Mouse (Mus musculus): ENCODE data around the gene Blzf1. TPM values are rescaled to one million over a fixed set of nuclear protein-coding genes. Genes with fewer than 3 reads are reported as not detected.

Gene Blzf1
- polyA plus RNA-seq, 1 experiment from 2014 or later: 25.4 TPM

DNA sequence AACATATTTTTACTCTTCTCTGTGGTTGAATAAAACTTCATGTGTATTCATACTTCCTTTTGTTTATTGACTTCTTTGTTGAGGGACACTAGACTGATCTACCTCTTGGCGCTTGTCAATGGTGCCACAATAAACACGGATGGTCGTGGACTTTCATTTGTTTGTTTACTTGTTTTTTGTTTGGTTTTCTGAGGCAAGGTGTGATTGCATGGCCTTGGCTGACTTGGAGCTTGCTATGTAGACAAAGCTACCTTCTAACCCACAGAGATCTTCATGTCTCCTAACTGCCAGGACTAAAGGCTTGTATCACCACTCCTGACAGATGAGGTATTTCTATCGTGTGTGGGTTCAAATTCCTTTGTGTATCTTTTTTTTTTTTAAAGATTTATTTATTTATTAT is 16.9 kb upstream of the Blzf1 start:
- 0 out of 2 replicates have a peak, but pooled peaks cover 4% of the 10 kb centered on the region for H3K4me1 ChIP-seq (ENCODE audit: control insufficient read depth, insufficient read depth, low read length)
- WGBS: 87% methylated on average over 4 of the region's 4 CpGs
- H3K36me3 ChIP-seq (ENCODE audit: control insufficient read depth, insufficient read depth, low read length): peaks cover 3% of the 10 kb centered on the region; the same call in 1 of the 2 replicates
- no peaks in the 10 kb centered on the region for H3K9me3 ChIP-seq (ENCODE audit: control insufficient read depth, low read length)
- no peak overlapping the region for H3K4me2 ChIP-seq (replicated peaks; ENCODE audit: low read depth, low read length)
- H3K4me3 ChIP-seq (ENCODE audit: low read length): no peak overlapping the region
- no peak overlapping the region for H3K9ac ChIP-seq (ENCODE audit: low read depth, low read length)
- no peak for ATAC-seq (ENCODE audit: low FRiP score, low TSS enrichment)
- no peak overlapping the region for H3K27ac ChIP-seq (ENCODE audit: low read depth, low read length)
- no peaks in the 10 kb centered on the region for H3K27me3 ChIP-seq (ENCODE audit: control insufficient read depth, insufficient read depth, low read length)

DNA sequence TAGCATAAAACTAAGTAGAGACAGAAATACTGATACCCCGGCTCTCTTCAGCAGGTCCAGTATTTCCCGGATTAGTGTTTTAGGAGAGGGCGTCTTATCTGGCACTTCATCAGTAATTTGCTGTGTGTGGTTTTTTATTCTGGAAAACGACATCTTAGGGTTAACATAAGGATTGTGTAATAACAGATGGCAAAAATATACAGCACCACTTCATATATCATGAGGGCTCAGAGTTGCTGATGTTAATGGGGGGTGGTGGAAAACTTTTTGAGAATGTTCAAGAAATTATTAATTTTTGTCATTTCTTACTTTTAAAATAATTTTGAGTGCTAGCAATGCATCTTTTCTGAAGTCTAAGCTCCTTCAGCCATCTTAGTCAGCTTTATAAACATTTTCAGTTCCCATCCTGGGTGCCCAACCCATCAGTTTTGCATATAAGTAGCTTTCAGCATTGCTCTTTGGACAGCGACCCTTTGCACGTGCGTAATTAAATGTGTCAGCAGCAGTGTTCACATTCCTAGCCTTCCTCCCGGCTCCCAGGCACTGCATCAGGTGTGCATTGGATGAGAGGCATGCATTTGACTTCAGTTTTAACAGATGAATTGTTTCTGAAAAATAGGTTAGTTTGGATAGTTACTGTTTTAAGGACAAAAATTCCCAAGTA is 15.8 kb upstream of the Blzf1 start:
- H3K4me2 ChIP-seq (replicated peaks; ENCODE audit: low read depth, low read length): no peak overlapping the region
- WGBS: 79% methylated on average over 8 of the region's 8 CpGs
- ATAC-seq (ENCODE audit: low FRiP score, low TSS enrichment): no peak

DNA sequence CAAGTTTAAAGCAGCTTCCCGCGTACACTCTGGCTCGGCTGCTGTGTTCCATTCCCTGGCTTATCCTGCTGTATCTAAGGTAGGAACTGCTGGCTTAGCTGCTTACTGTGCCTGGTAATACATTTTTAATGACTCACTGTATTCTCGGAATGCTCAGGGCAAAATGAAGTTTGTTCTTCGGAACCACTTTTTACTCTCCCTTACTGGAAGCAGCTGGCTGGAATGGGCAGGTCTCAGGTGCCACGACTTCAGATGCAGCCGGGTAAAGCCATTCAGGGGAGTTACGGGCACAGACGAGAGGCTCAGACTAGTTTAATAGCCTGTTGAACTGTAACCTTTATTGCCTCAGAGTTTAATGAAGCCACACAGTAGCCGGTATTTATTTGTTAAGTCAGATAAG is 14.1 kb upstream of the Blzf1 start:
- H3K9me3 ChIP-seq (ENCODE audit: control insufficient read depth, low read length): no peaks in the 10 kb centered on the region
- no peaks in the 10 kb centered on the region for H3K36me3 ChIP-seq (ENCODE audit: control insufficient read depth, insufficient read depth, low read length)
- H3K9ac ChIP-seq (ENCODE audit: low read depth, low read length): no peak overlapping the region
- no peaks in the 10 kb centered on the region for H3K27me3 ChIP-seq (ENCODE audit: control insufficient read depth, insufficient read depth, low read length)
- 0 out of 2 replicates have a peak, but pooled peaks cover 4% of the 10 kb centered on the region for H3K4me1 ChIP-seq (ENCODE audit: control insufficient read depth, insufficient read depth, low read length)
- H3K4me2 ChIP-seq (replicated peaks; ENCODE audit: low read depth, low read length): no peak overlapping the region
- 0 out of 2 replicates have a peak overlapping the region, but pooled peaks have one; percentile 14 for H3K27ac ChIP-seq (ENCODE audit: low read depth, low read length)
- 60% methylated on average over 10 of the region's 10 CpGs for WGBS
- ATAC-seq (ENCODE audit: low FRiP score, low TSS enrichment): peak; percentile 46; the same call in 1 of the 2 replicates
- H3K4me3 ChIP-seq (ENCODE audit: low read length): no peak overlapping the region

More for the DNA sequence above, 15.8 kb upstream of the Blzf1 start:
- Histone ChIP-seq H3K36me3 (ENCODE audit: control insufficient read depth, insufficient read depth, low read length) (peaks cover under 1% of the 10 kb centered on the region; the same call in 1 of the 2 replicates), H3K4me3 (ENCODE audit: low read length) (no peak overlapping the region), H3K9me3 (ENCODE audit: control insufficient read depth, low read length) (no peaks in the 10 kb centered on the region), H3K27ac (ENCODE audit: low read depth, low read length) (no peak overlapping the region), H3K4me1 (ENCODE audit: control insufficient read depth, insufficient read depth, low read length) (0 out of 2 replicates have a peak, but pooled peaks cover 4% of the 10 kb centered on the region), H3K27me3 (ENCODE audit: control insufficient read depth, insufficient read depth, low read length) (no peaks in the 10 kb centered on the region), H3K9ac (ENCODE audit: low read depth, low read length) (no peak overlapping the region)

DNA sequence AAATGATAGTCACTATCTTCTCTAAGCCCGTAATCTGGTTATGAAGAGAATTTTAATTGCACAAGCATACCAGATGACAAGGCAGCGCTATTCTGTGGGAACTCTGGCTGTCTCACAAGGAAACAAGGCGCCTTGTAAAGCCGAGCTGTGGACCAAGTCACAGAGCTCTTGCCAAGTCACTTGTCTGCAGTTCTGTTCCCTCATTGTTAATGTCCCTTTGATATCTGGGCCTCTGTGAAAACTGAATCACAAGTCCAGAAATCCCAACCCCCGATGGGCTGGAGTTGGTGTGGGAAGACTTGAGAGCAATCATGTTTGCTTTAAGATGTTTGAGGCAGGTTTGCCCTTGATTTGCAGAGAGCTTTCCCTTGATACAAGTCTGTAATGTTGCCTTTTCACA is 13.4 kb upstream of the Blzf1 start:
- Histone ChIP-seq H3K4me3 (ENCODE audit: low read length) (no peak overlapping the region), H3K9me3 (ENCODE audit: control insufficient read depth, low read length) (no peaks in the 10 kb centered on the region), H3K4me1 (ENCODE audit: control insufficient read depth, insufficient read depth, low read length) (0 out of 2 replicates have a peak, but pooled peaks cover 4% of the 10 kb centered on the region), H3K36me3 (ENCODE audit: control insufficient read depth, insufficient read depth, low read length) (no peaks in the 10 kb centered on the region), H3K4me2 (replicated peaks; ENCODE audit: low read depth, low read length) (no peak overlapping the region), H3K9ac (ENCODE audit: low read depth, low read length) (no peak overlapping the region), H3K27ac (ENCODE audit: low read depth, low read length) (no peak overlapping the region; the same call in 1 of the 2 replicates), H3K27me3 (ENCODE audit: control insufficient read depth, insufficient read depth, low read length) (no peaks in the 10 kb centered on the region)
- ATAC-seq (ENCODE audit: low FRiP score, low TSS enrichment): no peak
- 88% methylated on average over 5 of the region's 5 CpGs for WGBS

DNA sequence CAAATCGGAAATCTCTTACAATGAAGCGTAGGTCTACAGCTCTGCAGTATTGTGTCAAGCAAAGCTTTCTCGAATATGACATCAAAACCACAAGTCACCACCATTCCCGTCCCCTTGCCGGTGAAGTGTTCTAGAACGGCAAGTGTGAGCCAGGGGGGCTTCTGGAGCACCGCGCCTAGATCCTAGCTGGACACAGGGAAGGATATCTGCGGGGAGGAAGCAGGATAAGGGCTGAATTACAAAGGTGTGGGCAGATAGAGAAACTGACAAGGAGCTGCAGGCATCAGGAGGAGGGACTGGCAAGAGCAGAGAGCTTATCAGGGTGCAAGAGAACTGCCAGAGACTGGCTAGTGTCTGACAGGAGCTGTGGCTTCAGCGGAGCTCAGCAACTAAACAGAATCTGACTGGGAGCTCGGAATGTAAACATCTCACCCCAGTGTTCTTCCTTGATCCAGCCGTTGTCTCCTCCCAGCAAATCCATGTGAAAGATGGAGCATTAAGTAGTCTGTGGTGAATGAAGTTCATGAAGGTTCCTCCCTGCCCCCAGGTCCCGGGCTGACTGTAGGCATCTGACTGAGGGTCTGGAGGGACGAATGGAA is 12.4 kb upstream of the Blzf1 start:
- Histone ChIP-seq H3K4me2 (replicated peaks; ENCODE audit: low read depth, low read length) (no peak overlapping the region), H3K27ac (ENCODE audit: low read depth, low read length) (no peak overlapping the region), H3K27me3 (ENCODE audit: control insufficient read depth, insufficient read depth, low read length) (no peaks in the 10 kb centered on the region), H3K9ac (ENCODE audit: low read depth, low read length) (no peak overlapping the region), H3K9me3 (ENCODE audit: control insufficient read depth, low read length) (no peaks in the 10 kb centered on the region), H3K36me3 (ENCODE audit: control insufficient read depth, insufficient read depth, low read length) (no peaks in the 10 kb centered on the region), H3K4me1 (ENCODE audit: control insufficient read depth, insufficient read depth, low read length) (0 out of 2 replicates have a peak, but pooled peaks cover 4% of the 10 kb centered on the region), H3K4me3 (ENCODE audit: low read length) (no peak overlapping the region)
- WGBS: 84% methylated on average over 14 of the region's 14 CpGs
- no peak for ATAC-seq (ENCODE audit: low FRiP score, low TSS enrichment)

DNA sequence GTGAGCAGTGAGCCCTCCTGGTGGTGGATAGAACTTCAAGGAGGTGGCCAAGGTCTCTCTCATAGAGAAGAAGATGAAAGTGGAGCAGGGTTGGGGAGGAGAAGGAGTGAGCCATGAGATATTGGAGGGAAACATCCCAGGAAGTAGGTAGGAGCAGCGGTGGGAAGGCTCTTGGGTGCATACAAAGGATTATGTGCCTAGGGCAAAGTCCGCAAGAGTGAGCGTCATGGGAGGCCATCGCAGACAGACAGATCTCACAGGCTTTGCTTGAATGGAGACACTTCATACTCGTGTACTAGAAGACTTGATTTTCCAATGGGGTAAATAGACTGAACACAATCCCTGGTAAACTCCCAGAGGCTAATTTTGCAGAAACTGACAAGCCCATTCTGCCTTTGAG is 11.2 kb upstream of the Blzf1 start:
- Histone ChIP-seq H3K36me3 (ENCODE audit: control insufficient read depth, insufficient read depth, low read length) (peaks cover 7% of the 10 kb centered on the region; the same call in 1 of the 2 replicates), H3K4me1 (ENCODE audit: control insufficient read depth, insufficient read depth, low read length) (0 out of 2 replicates have a peak, but pooled peaks cover 4% of the 10 kb centered on the region), H3K4me3 (ENCODE audit: low read length) (no peak overlapping the region), H3K9me3 (ENCODE audit: control insufficient read depth, low read length) (no peaks in the 10 kb centered on the region), H3K27ac (ENCODE audit: low read depth, low read length) (no peak overlapping the region), H3K4me2 (replicated peaks; ENCODE audit: low read depth, low read length) (no peak overlapping the region), H3K27me3 (ENCODE audit: control insufficient read depth, insufficient read depth, low read length) (no peaks in the 10 kb centered on the region), H3K9ac (ENCODE audit: low read depth, low read length) (no peak overlapping the region)
- ATAC-seq (ENCODE audit: low FRiP score, low TSS enrichment): no peak
- WGBS: 96% methylated on average over 5 of the region's 5 CpGs

DNA sequence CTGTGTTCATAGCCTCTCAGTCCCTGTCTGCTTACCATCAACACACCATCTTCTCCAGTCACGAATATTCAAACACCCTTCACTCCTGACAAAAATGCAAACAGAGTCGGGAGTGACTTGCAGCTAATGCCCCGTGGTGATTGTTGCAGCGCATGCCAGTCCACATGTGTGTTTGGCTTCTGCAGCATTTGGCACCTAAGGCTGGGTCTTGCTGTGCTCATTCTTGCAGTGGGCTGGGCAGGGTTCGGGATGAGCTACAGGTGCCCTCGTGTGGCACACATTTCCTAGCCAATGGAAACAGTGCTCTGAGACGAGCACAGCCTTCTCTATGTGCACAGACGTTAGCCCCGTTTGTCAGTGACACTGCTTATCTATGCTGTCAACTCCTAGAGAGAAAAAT is 10.0 kb upstream of the Blzf1 start:
- Histone ChIP-seq H3K9me3 (ENCODE audit: control insufficient read depth, low read length) (no peaks in the 10 kb centered on the region), H3K36me3 (ENCODE audit: control insufficient read depth, insufficient read depth, low read length) (peaks cover 14% of the 10 kb centered on the region; the same call in 1 of the 2 replicates), H3K4me3 (ENCODE audit: low read length) (no peak overlapping the region), H3K4me2 (replicated peaks; ENCODE audit: low read depth, low read length) (no peak overlapping the region), H3K9ac (ENCODE audit: low read depth, low read length) (no peak overlapping the region), H3K27ac (ENCODE audit: low read depth, low read length) (no peak overlapping the region), H3K4me1 (ENCODE audit: control insufficient read depth, insufficient read depth, low read length) (0 out of 2 replicates have a peak, but pooled peaks cover 4% of the 10 kb centered on the region), H3K27me3 (ENCODE audit: control insufficient read depth, insufficient read depth, low read length) (no peaks in the 10 kb centered on the region)
- 90% methylated on average over 9 of the region's 9 CpGs for WGBS
- ATAC-seq (ENCODE audit: low FRiP score, low TSS enrichment): no peak

DNA sequence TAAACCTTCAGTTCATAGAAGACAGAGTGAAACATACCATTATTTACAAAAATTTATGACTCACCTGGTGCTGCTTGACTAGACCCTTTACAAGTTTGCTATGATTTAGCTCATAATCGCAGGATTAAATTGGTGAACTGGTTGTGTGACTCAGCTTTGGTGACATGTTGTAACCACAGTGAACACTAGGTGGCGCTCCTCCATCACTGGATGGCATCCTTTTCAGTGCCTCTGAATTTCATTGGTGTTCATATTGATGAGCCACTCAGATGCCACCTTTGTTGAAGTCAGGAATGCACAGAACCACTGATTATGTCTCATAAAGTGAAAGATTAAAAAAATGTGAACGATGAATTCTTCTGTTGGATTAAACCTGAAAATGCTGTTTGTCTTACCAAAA is 9.4 kb upstream of the Blzf1 start:
- Histone ChIP-seq H3K4me3 (ENCODE audit: low read length) (no peak overlapping the region), H3K36me3 (ENCODE audit: control insufficient read depth, insufficient read depth, low read length) (peaks cover 14% of the 10 kb centered on the region; the same call in 1 of the 2 replicates), H3K9me3 (ENCODE audit: control insufficient read depth, low read length) (no peaks in the 10 kb centered on the region), H3K27me3 (ENCODE audit: control insufficient read depth, insufficient read depth, low read length) (no peaks in the 10 kb centered on the region), H3K9ac (ENCODE audit: low read depth, low read length) (no peak overlapping the region), H3K27ac (ENCODE audit: low read depth, low read length) (no peak overlapping the region), H3K4me1 (ENCODE audit: control insufficient read depth, insufficient read depth, low read length) (no peaks in the 10 kb centered on the region), H3K4me2 (replicated peaks; ENCODE audit: low read depth, low read length) (no peak overlapping the region)
- no peak for ATAC-seq (ENCODE audit: low FRiP score, low TSS enrichment)
- 36% methylated on average over 3 of the region's 3 CpGs for WGBS

DNA sequence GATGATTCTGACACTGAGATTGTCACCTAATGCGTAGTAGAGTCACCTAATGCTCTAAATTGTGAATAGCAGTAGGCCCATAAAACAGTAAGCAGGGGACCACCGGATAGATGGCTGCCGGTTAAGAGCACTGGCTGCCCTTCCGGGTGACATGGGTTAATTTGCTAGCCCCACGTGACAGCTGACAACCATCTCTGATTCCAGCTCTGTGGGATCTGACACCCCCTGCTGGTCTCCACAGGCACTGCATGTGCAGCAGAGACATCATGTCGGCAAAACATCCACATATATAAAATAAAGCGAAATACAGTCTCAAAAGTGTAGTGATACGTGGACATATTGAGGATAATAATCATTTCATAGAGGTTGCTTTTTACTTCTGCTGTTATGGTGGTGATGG is 8.0 kb upstream of the Blzf1 start:
- no peaks in the 10 kb centered on the region for H3K4me1 ChIP-seq (ENCODE audit: control insufficient read depth, insufficient read depth, low read length)
- H3K27ac ChIP-seq (ENCODE audit: low read depth, low read length): no peak overlapping the region
- H3K9me3 ChIP-seq (ENCODE audit: control insufficient read depth, low read length): no peaks in the 10 kb centered on the region
- H3K4me2 ChIP-seq (replicated peaks; ENCODE audit: low read depth, low read length): no peak overlapping the region
- H3K4me3 ChIP-seq (ENCODE audit: low read length): no peak overlapping the region
- ATAC-seq (ENCODE audit: low FRiP score, low TSS enrichment): no peak
- no peak overlapping the region for H3K9ac ChIP-seq (ENCODE audit: low read depth, low read length)
- H3K27me3 ChIP-seq (ENCODE audit: control insufficient read depth, insufficient read depth, low read length): no peaks in the 10 kb centered on the region
- peaks cover 14% of the 10 kb centered on the region; the same call in 1 of the 2 replicates for H3K36me3 ChIP-seq (ENCODE audit: control insufficient read depth, insufficient read depth, low read length)
- 80% methylated on average over 8 of the region's 8 CpGs for WGBS

Data from kidney, embryonic 14.5 days (tissue).